Mouse (Mus musculus): Measurements from ENCODE around the gene Nup54.

The Nup54 gene

GRCm38 (mm10) chr5:92413271-92413981, 21.6 kb downstream of the Nup54 start:
- no peak for DNase-seq (ENCODE audit: low read depth)

- DNase-seq (ENCODE audit: low read depth) = no peak
Measured at GRCm38 (mm10) chr5:92411461-92412140, 23.4 kb downstream of the Nup54 start.

DNA sequence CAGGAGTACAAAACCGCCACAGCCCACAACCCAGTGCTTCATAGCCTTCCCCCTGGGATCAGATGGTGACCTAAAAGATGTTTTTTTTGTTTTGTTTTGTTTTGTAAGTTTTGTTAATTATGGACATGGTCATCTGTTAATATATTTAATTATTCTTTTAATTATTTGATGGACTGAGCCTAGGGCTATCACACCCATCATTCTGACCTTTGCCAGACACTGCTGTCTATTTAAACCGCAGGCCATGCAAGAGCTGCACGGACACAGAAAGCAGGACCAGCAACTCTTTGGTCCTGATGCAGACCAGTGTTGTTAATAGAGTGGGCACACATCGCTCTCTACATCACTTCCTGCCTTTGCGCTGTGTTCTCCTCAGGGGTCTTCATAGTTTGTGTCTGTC, 24.5 kb downstream of the Nup54 start:
- DNase-seq (ENCODE audit: low read depth) = no peak

DNA sequence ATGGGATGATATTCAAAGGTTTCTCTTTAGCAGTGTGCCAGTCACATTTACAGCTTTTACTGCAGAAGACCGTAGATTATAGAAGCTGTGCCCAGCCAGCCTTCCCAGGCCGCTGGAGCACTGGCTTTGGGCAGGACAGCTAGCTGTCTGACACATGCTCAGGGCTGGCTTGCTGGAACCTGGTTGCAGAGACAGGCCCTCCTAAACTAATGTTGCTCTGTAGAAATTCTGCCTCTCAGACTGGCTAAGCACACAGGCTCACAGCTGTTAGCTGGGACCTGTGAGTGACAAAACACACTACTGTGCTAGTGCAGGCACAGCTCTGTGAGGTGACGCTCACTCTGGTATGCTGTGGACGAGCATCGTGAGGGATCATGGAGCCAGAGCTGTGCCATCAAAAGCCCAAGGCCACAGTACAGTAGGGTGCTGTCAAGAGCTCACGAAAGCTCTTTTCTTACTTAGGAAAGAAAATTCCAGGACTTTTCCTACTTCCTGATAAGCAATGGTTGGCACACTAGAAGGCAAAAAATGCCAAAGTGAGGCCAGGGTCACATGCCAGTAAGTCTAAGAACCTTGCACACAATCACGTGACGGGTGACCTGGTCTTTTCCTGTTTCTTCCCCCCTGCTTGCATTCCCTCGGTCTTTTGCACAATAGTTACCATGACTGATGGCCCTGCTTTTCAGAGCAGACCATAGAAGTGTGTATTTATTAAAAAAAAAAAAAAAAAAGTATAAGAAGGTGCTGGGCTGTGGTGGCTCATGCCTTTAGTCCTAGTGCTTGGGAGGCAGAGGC, 25.5 kb downstream of the Nup54 start:
- no peak for DNase-seq (ENCODE audit: low read depth)

DNA sequence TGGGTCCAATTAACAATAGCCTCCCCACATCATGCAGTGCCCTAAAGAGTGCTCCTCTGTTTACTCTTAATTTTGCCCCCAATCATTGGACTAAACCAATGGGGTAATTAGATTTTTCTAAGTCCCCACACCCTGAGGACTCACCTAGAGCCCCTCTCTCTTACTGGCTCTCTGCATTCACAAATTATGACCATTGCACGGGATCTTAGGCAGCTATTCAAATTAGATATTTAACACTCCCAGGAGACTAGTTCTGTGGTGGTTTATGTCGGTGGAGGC, 30.7 kb downstream of the Nup54 start:
- no peak for DNase-seq (ENCODE audit: low read depth)

- no peak for DNase-seq (ENCODE audit: low read depth)
Measured at GRCm38 (mm10) chr5:92403562-92404399, 31.2 kb downstream of the Nup54 start.

DNA sequence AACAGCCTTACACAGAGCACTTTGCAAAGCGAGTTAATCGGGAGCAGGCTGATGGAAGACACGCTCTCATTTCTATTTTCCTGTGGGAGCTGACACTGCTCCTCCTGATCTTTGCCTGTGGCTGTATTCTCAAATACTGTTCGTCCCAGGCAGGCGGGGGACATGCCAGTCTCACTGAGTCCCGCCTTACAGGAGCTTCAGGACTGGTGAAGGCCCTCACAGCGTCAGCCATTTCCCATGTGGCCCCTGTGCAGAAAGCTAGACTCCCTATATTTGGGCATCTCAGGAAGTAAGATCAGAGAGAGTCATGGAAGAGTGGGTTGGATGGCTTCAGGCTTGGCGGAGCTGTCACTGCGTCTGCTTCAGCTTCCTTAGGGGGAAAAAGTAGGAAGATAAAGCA, 32.2 kb downstream of the Nup54 start:
- DNase-seq (ENCODE audit: low read depth) = no peak

GRCm38 (mm10) chr5:92398153-92398552, 36.9 kb downstream of the Nup54 start:
- DNase-seq (ENCODE audit: low read depth) = peak; percentile 89

DNA sequence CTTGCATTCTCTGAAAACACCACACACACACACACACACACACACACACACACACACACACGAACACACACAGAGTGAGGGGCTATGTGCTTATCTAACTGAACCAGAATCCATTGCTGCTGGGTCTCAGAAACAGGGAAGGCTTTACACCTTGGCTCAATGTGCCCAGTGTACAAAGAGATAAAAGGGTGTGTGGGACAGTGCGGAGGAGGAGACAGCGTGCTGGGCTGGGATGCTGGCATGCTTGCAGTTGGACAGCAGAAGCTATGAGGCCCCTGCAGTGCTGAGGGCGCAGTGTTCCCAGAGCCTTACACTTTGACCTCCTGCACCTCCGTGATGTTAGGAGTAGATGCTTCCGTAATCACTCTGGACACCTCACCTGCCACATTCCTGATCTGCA, 38.5 kb downstream of the Nup54 start:
- DNase-seq (ENCODE audit: low read depth) = no peak

GRCm38 (mm10) chr5:92395764-92396163, 39.3 kb downstream of the Nup54 start:
- no peak for DNase-seq (ENCODE audit: low read depth)

DNA sequence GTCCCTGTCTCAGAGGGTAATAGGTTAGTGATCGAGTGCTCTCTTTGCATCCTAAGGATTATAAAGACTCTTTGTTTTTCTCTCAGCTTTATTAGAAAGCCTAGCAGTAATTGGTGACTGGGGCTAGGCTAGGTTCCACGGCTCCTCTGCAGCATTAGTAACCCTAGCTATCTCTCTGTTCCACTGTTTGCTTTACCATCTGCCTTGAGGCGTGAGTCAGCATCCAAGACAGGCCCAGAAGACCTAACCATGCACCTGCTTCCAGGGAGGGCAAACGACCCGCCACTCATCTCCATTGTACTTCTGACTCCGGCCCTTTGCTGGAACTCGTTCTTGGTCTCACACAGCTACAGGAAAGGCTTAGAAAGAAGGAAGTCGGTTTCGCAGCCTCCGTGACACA, 41.2 kb downstream of the Nup54 start:
- DNase-seq (ENCODE audit: low read depth) = no peak

- no peak for DNase-seq (ENCODE audit: low read depth)
Measured at GRCm38 (mm10) chr5:92392542-92392941, 42.5 kb downstream of the Nup54 start.

- no peak for DNase-seq (ENCODE audit: low read depth)
Measured at GRCm38 (mm10) chr5:92390615-92391014, 44.4 kb downstream of the Nup54 start.

DNA sequence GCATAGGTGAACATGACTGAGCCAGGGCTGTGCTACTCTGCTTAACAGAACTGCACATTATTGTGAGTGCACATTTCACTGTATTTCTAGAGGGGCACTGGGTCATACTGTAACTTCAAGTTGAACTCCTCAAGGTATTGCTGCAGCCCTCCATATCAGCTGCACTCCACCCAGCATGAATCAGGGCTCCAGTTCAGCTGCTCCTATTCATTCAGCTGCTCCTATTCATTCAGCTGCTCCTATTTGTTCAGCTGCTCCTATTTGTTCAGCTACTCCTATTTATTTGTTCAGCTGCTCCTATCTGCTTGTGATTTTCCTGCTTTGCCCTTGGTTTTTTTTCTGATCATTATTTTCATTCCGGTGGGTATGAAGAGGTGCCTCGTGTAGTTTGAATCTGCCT, 45.0 kb downstream of the Nup54 start:
- DNase-seq (ENCODE audit: low read depth) = no peak

DNA sequence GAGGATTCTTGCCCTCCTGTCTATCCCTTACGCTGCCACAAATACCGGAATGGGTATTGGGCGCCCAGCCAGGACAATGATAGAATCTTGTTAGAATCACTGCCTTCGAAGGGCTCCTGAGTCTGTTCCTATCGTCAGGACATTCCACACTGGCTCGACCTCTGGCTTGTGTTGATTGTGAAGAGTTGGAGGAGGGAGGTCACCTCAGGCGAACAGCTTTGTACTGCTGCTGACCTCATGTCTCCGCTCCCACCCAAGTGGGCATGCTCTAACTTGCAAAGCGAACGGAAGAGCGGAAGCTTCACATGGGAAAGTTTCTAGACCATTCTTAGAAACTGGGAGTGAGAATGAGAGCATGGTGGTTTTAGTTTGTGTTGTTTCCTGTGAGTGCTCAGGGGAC, 47.6 kb downstream of the Nup54 start:
- DNase-seq (ENCODE audit: low read depth) = no peak

GRCm38 (mm10) chr5:92386643-92387042, 48.4 kb downstream of the Nup54 start:
- no peak for DNase-seq (ENCODE audit: low read depth)

- no peak for DNase-seq (ENCODE audit: low read depth)
Measured at GRCm38 (mm10) chr5:92386102-92386501, 48.9 kb downstream of the Nup54 start.

- peak; percentile 49 for DNase-seq (ENCODE audit: low read depth)
Measured at GRCm38 (mm10) chr5:92384855-92385254, 50.2 kb downstream of the Nup54 start.

DNA sequence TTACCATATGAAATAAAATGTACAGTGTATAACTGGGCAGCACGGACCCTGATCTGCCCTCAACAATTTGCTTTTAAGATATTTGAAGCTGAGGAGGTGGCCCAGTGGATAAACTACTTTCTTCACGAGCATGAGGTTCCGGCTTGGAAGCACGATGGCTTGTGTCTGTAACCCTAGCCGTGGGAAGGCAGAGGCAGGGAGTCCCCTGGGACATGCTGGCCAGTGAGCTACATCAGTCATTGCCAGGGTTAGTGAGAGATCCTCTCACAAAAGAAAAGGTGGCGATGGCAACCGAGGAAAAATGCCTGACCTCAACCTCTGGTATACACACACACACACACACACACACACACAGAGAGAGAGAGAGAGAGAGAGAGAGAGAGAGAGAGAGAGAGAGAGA, 51.3 kb downstream of the Nup54 start:
- peak; percentile 18 for DNase-seq (ENCODE audit: low read depth)

DNA sequence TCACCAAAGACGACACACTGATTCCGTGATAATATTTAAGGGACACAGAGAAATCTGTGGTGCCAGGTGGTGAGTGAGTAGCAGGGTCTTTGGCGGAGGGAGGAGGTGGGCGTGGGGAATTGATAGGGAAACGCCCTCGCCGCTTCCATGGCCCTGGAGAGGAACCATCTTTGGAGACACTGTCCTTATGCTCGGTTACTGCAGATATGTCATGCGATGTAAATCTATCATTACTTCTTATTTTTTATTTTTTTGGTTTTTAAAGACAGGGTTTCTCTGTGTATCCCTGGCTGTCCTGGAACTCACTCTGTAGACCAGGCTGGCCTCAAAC, 52.7 kb downstream of the Nup54 start:
- DNase-seq (ENCODE audit: low read depth) = no peak

GRCm38 (mm10) chr5:92381550-92382348, 53.3 kb downstream of the Nup54 start:
- peak; percentile 93 for DNase-seq (ENCODE audit: low read depth)

Measured in NIH3T3 (cell line).